Mouse (Mus musculus): ENCODE data around the gene Efnb3.

The Efnb3 gene

GRCm38 (mm10) chr11:69559851-69560765, at the start of gene Efnb3:
Gene Efnb3, minus strand, starts transcription at chr11:69560205.
- DNase-seq (ENCODE audit: low spot score): peak; percentile 48

DNA sequence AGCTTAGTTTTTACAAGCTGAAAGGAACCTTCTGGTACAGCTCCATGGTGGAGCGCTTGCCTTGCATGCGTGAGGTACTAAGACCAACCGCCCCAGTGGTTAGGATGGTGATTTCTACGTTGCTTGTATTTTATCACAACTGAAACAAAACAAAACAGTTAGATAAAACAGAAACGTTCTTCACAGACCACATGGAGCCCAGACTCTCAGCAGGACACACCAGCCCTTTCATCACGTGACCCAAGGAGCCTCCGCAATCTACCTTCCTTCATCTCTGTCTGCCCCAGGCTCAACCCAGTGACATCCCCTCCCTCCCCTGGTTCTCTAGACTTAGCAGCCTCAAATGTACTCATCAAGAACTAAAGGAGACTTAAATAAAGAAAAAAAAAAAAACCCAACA, 49.4 kb upstream of the Efnb3 start:
- no peak for DNase-seq (ENCODE audit: low spot score)

GRCm38 (mm10) chr11:69608525-69608924, 48.5 kb upstream of the Efnb3 start:
- no peak for DNase-seq (ENCODE audit: low spot score)

DNA sequence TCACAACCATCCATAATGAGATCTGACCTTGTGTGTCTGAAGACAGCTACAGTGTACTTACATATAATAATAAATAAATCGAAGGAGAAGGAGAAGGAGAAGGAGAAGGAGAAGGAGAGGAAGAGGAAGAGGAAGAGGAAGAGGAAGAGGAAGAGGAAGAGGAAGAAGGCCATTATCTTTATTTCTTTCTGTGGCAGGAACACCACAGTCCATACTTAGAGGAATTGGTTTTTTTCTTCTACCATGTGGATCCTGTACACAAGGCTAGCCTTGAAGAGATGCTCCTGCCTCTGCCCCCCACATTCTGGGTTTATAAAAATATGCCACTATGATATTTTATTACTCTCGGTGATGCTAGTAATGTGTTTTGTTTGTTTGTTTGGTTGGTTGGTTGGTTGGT, 46.8 kb upstream of the Efnb3 start:
- no peak for DNase-seq (ENCODE audit: low spot score)

DNA sequence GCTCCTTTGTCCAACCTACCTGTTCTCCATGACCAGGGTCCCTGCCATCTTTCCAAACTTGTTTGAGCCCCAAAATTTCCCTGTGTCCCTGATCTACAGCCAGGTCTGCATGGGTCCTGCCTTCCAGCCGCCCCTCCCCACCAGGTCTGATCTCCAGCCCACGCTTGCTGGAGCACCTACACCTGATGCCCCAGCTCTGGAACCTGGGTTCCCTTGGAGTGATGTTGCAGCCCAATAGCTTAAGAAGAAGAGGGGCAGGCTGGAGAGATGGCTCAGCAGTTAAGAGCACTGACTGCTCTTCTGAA, 46.4 kb upstream of the Efnb3 start:
- no peak for DNase-seq (ENCODE audit: low spot score)

GRCm38 (mm10) chr11:69605726-69606490, 45.9 kb upstream of the Efnb3 start, which contains the start of gene Atp1b2:
Gene Atp1b2, minus strand, starts transcription at chr11:69605942.
- peak; percentile 85 for DNase-seq (ENCODE audit: low spot score)

DNA sequence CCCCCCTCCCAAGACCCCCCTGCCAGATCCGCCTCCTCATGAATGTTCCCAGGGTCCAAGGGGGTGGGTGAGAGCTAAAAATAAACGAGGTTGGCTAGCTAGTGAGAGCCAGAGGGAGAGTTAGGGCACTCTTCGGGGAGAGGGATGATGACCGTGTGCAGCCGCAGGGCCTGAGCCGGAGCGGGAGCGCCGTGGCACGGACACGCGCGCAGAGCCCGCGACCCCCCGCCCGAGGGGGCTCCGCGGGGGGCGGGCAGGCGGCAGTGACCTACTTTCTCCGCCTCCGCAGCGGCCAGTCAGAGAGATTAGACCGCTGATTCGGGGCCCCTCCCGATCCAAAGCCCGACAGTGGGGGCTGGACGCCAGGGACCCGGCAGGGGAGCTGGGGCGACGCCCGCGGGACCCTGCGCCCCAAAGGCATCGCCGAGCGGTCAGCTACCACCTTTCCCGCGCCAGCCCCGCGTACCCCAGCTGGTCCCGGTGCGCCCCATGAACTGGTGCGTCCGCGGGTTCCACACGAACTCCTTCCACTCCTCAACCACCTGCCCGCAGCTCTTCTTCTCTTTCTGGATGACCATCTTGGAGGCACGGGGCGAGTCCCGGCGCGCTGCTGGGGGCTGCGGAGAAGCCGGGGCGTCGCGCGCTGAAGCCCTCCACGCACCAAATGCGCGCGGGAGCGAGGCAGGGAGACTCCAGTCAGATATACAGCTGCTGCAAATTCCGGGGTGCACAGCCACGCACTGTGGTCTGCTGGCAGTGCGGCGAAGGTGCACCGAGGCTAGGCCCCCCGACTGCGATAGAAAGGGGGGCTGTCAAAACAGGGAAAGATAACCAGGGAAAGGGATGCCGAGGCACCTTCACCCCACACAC, 45.0 kb upstream of the Efnb3 start:
- peak; percentile 25 for DNase-seq (ENCODE audit: low spot score)

GRCm38 (mm10) chr11:69604347-69604746, 44.3 kb upstream of the Efnb3 start:
- no peak for DNase-seq (ENCODE audit: low spot score)

- no peak for DNase-seq (ENCODE audit: low spot score)
These were observed 43.5 kb upstream of the Efnb3 start for GRCm38 (mm10) chr11:69603516-69603915.

GRCm38 (mm10) chr11:69601768-69602167, 41.8 kb upstream of the Efnb3 start:
- peak; percentile 60 for DNase-seq (ENCODE audit: low spot score)

DNA sequence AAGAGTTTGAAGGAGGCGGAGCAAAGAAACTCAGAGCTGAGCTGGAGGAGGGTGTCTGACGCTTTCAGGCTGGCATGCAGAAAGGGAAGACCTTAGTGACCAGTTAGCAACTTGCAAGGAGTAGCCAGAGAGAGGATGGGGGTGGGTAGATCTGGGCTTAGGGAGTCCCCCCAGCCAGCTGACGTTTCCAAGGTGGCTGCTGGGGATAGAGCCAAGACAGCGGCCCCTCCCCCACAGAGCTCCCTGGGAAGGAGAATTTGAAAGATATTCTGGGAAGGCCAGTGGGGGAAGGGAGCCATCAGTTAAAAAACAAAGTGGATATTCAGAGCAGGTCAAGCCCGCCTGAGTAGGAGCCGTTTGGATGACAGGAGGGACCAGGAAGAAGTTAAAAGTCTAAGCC, 40.1 kb upstream of the Efnb3 start:
- DNase-seq (ENCODE audit: low spot score): peak; percentile 79

DNA sequence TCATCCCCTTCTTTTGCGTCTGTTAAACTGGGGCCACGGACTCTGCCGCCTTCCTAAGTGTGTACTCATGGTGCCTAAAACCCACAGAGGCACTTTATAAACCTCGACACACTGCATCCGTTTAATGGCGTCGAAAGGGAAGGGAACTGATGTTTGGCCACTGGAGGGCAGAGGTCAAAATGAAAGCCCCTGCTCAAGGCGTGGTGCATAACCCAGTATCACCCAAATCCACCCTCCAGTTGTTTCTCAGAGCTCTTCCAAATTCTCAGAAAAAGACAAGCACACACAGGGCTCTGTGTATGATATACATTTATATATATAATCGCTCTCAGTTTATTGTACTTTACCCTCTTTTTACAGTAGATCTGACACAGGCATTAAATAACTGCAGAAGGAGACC, 39.4 kb upstream of the Efnb3 start:
- DNase-seq (ENCODE audit: low spot score): no peak

DNA sequence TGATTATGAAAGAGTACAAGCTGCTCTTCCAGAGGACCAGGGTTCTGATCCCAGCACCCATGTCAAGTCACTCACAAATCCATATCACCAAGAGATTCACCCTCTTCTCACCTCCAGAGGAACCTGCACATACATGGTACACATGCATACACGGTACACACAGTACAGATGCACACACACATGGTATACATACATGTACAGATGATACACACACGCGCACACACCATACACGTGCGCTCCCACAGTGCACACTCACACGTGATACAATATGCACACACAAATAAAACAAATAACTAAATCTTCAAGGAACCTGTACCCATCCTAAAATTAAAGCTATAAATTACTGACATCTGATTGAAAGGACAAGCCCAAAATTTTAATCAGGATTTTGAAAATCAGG, 34.8 kb upstream of the Efnb3 start:
- no peak for DNase-seq (ENCODE audit: low spot score)

DNA sequence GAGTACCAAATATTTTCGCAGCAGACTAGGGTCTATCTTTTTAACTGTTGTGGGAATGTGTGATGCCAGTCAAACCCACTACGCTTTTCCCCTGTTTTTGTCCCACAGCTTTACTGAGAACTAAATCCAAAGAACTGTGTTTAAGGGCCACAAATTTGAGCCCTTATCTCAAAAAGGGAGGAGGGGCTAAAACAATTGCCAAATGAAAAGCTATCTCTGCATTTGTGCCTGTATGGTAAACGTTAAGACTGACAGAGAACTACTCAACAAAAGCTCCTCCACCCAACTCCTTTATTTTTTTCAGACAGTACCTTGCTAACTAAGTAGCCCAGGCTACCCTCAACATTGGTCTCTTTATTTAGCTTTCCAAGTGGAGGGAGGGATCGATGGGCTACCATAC, 32.8 kb upstream of the Efnb3 start:
- no peak for DNase-seq (ENCODE audit: low spot score)

- DNase-seq (ENCODE audit: low spot score): no peak
These were observed 32.1 kb upstream of the Efnb3 start for GRCm38 (mm10) chr11:69591899-69592637.

- no peak for DNase-seq (ENCODE audit: low spot score)
These were observed 31.4 kb upstream of the Efnb3 start for GRCm38 (mm10) chr11:69591424-69591823.

GRCm38 (mm10) chr11:69590622-69591021, 30.6 kb upstream of the Efnb3 start:
- DNase-seq (ENCODE audit: low spot score): no peak

GRCm38 (mm10) chr11:69589207-69589834, 29.3 kb upstream of the Efnb3 start:
- DNase-seq (ENCODE audit: low spot score): no peak

DNA sequence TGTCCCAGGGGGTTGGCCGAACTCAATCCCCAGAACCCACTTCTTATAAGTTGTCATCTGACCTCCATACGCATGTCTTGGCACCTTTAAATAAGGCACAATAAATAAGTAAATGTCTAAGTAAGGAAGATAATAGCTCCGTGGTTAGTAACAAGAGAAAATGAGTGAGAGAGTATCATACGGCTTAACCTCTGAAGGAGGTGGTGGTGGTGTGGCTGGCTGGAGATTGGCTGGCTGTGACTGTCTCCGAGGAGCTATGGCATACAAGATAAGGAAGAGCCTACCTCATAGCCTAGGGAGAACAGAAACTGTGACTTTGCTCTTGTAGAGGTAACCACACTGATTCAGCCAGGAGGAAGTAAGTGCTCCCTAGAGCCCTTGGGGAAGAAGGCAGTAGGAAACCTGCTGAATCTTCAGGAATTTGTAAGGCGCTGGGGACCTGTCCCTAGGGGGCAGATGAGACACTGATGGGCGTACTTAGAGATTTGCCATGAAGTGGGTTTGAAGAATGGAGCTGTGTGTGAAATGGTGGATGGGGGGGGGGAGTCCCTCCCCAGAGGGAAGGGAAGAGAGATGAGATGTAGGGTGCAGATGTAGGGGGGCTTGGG, 25.8 kb upstream of the Efnb3 start:
- no peak for DNase-seq (ENCODE audit: low spot score)

DNA sequence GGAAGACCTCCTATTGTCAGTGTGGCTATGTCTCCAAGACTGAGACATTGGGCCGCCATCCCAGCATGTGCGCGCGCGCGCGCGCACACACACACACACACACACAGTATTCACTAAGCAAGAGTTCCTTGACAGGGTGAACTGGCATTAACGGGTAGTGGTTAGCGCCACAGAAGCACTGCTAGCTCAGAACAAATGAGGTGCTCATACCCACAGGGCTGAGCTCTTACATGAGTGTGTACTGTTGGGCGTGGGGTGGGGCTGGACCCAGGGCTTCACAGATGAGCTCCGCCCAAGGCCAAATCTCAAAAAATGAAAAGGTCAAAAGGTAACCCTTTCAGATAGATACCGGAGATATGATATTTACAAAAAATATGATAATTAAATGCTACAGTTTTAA, 24.9 kb upstream of the Efnb3 start:
- DNase-seq (ENCODE audit: low spot score): no peak

DNA sequence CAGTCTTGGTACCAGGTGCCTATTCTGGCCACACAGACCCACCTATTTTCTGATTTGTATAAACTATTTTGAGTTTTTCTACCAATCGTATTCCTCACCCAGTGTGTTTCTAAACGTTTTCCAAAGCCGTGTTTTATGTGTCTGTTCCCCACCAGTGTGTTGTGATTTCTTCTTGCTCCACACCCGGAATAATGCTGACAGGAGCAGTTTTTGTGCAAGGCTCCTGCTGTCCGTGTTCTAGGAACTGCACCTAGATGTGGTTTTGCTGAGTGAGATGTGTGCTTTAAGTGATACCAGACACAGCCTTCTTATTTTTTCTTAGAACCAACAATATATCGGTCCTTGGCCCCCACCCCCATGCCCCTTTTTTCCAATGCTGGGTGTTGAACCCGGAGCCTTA, 24.0 kb upstream of the Efnb3 start:
- DNase-seq (ENCODE audit: low spot score): no peak
